Mouse (Mus musculus) heart, postnatal 36 days (tissue): ENCODE data around the gene Rasgrp3. TPM values are rescaled to one million over a fixed set of nuclear protein-coding genes. Genes with fewer than 3 reads are reported as not detected.

Experiments
- DNase-seq, 2 experiments: peaks; one replicate each; pipeline ENCODE4 v3.0.0; 2021 to 2022
- intact Hi-C: fragments of 180-260 bp; cut with DNase I; formaldehyde crosslinking; loops from one replicate; pipeline ENCODE4 v1.15.1; 2025
- total RNA-seq, 2 experiments: library from RNA; stranded (reverse); gene quantifications; 2 replicates each; pipeline ENCODE4 v1.2.3; 2021

Rasgrp3 gene
- total RNA-seq, 2 experiments from 2014 or later = 23.3 TPM

DNA sequence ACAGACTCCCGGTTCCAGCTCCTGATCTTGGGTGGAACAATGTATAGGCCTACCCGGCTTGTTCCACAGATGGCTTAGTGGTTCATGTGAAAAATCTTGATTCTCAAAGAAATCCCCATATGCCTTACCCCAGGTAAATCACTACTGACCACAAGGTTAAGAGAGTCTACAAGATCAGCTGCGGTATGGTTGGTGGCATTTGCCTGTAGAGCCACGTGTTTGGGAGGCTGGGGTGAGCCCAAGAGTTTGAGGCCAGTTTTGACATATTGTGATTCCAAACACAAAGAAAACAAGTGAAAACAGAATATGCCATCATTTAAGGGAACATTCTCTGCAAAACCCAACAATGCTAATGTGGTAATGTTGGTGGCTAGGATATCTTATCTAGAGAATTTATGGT is 99.9 kb downstream of the Rasgrp3 start:
- DNase-seq = no peak
- intact Hi-C loops = loop anchor here (2.0 to 10.0 kb wide), 6 partner anchors 73 to 725 kb away; partner anchors contain the start of gene Ltbp1

DNA sequence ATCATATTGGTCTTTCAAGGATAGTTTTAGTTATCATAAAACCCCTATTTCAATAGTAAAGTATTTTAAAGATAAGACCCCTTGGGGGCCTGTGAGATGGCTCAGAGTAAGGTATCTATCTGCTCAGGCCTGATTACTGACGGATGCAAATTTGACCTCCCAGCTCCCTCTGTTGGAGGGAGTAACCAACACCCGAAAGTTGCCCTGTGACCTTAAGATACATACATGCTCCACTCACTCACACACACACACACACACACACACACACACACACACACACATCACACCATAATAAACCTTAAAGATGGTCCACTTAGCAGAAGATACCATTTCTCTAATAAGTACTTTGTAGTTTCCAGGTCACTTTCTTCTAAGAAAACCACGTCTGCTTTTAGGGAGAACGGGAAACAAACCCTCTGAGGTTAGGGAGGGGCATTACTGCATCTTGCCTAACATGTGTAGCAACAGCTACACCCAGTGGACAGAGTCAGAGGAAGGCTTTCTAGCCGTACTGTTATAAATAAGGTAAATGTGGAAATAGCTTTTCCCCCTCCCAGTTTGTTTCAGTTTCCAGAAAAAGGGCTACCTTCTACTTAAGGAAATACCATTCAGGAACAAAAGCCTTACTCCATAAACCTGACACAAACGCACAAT is 100.8 kb downstream of the Rasgrp3 start:
- DNase-seq = peak; percentile 49 to 53
- intact Hi-C loops = loop anchor here (2.0 to 10.0 kb wide), 6 partner anchors 74 to 726 kb away; partner anchors contain the start of gene Ltbp1

DNA sequence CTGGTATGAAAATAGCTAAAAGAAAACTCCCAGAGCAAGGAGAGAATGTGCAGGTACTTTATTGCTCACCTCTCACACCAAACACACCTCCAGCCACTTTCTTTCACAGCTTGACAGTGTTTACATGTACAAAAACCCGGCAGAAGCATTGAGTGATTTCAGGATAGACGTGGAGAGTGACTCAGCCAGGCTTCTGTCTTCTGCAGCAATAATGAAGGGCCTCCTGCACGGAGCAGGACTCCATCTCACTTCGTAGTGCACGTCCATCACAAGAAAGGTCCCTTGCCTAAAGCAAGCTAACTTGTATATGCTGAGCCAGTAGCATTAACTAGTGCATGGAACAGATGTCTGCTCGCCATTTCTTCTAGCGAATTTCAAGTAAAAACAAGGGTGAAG is 101.4 kb downstream of the Rasgrp3 start:
- intact Hi-C loops = loop anchor here (2.0 to 10.0 kb wide), 6 partner anchors 75 to 726 kb away; partner anchors contain the start of gene Ltbp1
- no peak for DNase-seq

DNA sequence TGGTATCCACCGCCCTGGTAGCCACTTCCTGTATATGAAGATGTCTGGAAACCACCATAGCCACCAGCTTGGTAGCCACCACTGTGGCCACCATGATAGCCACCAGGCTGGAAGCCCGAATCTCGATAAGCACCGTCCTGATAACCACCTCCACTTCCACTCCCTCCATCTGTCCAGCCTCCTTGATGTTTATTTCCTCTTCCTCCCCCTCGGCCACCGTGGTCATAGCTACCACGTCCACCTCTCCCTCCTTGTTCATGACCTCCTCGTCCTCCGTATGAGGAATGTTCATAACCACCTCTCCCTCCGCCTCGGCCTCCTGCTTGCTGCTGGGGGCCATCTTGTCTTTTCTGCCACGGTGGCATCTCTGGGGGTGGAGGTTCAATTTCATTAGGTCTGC is 102.7 kb downstream of the Rasgrp3 start:
- no peak for DNase-seq
- intact Hi-C loops = loop anchor here (5.0 to 10.0 kb wide), 3 partner anchors 76 to 531 kb away; partner anchors contain the start of gene Ltbp1

DNA sequence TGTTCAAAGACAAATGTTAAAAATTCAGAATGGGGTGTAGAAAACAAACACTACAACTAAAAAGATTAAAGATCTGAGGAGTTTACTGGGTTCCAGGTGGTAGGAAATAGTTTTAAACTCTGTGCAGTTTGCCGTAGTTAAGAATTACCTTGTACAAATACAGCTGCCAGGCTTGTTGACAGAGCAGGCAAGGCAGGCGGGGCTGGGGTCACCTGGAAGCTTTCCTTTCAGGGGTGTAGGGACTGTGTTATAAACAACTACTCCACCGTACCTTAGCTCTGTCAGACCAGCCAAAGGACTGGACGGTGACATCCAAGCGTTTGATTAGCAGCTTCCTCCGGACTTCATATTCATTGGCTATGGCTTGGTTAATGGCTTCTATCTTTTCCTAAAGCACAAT is 103.4 kb downstream of the Rasgrp3 start:
- intact Hi-C loops = loop anchor here (5.0 to 10.0 kb wide), 3 partner anchors 77 to 532 kb away; partner anchors contain the start of gene Ltbp1
- no peak for DNase-seq

DNA sequence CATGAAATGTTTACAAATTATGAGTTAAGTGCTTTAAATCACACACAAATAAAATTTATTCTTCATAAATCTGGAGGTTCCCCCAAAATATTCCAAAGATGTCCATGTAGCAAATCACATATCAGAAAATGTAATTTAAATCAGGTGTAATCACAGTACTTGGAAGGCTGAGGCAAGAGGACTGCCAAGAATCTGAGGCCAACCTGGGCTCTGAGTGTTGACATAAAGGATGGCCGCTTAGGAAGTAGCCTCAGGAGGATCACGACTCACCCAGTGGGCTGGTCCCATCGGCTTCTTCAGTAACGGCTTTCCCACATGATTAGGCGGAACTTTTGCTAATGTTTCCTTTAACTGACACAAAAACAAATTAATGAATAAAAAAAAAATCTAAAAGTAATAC is 104.1 kb downstream of the Rasgrp3 start:
- no peak for DNase-seq
- intact Hi-C loops = loop anchor here (5.0 to 10.0 kb wide), 3 partner anchors 78 to 533 kb away; partner anchors contain the start of gene Ltbp1

DNA sequence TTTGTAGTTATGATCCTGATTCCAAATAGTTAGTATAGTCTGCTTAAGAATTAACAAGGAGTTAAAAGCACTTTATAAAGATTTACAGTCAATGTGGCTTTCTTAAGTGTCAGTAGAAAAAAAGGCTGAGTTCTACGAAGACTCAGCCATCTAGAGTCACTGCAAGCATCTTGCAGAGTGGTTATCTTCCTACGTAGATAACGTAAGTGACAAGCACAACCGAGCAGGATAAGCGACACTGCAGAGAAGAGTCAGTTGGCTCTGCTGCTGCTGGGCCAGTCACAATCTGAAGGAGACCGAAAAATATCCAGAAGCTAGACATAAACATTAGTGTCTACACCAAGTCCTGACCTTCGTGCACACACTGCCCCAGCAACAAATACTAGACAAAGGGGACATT is 107.7 kb downstream of the Rasgrp3 start:
- DNase-seq = no peak
- intact Hi-C loops = no loop called here

DNA sequence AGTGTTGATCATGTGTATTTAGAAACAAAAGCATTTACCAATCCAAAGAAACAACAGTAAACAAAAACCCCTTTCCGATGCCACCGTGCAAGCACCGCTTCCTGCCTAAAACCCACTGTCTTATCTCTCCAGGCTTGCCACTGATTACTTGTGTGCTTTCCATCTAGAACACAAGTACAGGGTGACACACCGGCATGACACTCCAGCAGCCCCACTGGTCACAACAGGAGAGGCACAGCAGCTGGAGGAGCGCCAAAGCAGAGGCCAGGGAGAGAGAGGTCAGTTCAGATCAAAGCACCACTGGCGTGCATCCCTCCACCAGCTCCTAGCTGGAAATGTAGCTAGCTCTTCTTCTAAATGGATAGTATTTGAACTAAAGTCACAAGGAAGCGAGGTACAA is 108.6 kb downstream of the Rasgrp3 start:
- intact Hi-C loops = no loop called here
- DNase-seq = peak; percentile 17 to 22

DNA sequence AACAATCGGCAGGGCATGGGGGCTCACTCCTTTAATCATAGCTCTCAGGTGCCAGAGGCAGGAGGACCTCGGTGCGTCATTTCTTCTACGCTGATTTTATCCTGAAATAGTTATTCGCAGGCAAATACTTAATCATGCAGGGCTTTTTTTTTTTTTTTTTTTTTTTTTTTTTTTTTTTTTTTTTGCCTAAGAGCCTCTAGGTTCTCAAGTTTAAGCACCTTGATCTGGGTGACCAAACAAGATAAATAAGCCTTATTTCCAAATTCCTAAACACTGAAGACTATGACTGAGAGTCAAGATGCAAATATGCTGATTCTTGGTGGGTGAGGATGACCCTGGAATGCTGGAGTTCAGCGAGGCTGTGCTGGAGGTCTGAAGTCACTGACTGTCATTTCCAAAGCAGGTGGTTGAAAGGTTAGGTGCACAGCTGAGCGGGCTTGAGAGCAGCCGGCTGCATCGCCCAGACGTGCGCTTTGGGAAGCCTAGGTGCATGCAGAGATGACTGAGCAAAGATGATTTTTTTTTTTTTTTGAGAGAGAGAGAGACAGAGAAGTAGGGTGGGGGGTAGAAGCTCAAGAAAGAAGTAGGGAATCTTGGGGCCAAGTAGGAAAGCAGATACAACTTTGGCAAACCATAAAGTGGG is 115.2 kb downstream of the Rasgrp3 start:
- intact Hi-C loops = no loop called here
- DNase-seq = no peak

DNA sequence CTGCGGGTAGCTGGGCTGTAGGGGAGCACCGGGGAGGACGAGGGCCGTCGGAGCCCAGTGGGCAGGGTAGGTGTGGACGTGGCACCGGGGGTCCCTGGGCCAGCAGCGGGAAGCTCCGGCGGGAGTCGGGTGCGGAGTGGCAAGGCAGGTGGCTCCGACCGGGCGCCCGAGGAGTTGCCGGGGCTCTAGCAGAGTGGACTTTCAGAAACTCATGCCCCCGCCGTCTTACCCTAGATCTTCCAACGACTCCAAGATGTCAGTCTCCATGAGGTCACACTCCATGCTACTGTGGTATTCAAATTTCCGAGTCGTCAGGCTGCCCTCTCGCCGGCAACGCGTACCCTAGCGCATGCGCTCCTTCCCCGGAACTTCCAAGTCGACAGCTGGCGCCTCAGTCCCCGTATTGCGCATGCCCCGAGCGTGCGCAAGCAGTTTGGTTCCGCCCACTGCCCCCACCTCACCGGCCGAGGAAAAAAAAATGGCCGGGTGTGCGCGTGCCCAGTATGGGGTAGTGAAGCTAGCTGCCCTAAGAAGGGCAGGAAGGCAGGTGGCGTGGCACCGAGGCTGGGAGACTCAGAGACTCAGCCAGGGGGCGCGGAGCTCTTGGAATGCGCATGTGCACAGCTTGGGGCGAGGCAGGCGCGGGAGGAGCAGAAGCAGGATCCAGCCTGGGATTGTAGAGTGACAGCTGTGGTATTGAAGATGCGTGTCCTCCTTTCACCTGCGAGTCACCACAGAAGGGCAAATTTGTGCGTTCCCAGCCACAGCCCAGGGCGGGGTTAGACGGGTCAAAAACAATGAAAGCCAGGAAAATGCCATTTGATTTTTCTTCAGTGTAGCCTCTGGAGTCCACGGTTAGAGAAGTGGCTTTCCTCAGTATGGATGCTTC is 116.1 kb downstream of the Rasgrp3 start, which contains the start of gene Fam98a:
Gene Fam98a (minus strand): TSS at position 435 of the 889 bp plus-strand sequence.
- intact Hi-C loops = no loop called here

DNA sequence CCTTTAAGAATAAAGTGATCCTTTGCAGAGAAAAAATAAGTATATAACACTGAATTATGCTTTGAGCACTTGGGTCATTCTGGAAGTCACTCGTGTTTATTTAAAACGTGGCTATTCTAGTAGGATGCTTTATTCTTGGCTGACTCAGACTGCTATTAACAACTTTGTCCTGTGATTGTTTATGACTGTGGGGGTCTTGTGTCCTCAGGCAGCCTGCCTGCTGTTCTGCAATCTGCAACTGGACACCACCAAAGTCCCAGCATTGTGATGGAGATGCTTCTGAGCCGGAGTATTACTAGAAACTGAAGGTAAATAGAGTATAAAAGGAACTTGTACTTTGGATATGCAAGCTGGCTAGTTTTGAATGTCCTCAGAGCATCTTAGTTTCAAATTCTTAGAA is 121.3 kb downstream of the Rasgrp3 start:
- intact Hi-C loops = no loop called here
- DNase-seq = no peak

More for the DNA sequence above, 116.1 kb downstream of the Rasgrp3 start, which contains the start of gene Fam98a:
- peak; percentile 96 to 98 for DNase-seq

DNA sequence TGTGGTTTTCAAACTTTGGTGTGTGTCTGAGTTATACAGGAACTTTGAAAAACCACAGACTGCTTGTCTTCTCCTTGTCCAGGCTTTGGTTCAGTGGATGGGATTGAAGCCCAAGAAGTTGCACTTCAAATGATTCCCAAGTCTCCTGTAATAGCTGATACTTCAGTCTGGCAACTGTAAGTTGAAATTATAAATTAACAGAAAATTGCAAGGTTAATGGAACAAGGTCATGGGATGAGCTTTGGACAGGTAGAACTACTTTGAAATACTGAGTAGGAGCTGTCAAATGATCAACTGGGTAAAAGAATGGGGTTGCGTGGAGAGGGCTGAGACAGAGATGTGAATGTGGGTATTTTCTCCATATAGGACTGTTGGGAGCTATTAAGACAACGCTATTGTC is 122.3 kb downstream of the Rasgrp3 start:
- DNase-seq = no peak
- intact Hi-C loops = no loop called here

DNA sequence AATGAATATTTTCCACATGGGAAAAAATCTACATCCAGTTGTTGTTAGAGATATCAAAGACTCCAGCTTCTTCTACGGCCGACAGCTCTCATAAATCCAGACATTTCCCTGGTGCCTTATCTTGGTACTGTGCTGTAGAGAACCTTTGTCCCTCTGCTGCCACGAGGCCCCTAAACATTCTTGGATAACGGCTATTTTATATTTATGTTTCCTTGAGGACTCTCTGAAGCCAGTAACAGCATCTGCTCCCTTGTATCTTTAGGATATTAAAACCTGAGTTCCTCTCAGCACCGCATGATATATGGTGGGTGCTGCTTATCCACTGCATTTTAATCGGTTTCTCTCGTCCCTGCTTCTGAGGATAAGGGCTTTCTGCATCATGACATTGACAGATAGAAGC is 139.9 kb downstream of the Rasgrp3 start:
- DNase-seq = no peak
- intact Hi-C loops = no loop called here

Other genes starting within 250 kb of the Rasgrp3 start
- 10 to 100 TPM; 37.7 to 42.5 TPM for gene Fam98a, start 116.0 kb downstream of the Rasgrp3 start, total RNA-seq